Mouse (Mus musculus) megakaryocyte progenitor cell, adult 5-6 weeks (primary cell): ENCODE results near the gene Eif2ak2. TPM values are rescaled to one million over a fixed set of nuclear protein-coding genes. Genes with fewer than 3 reads are reported as not detected.
A peak's percentile ranks its signal among the peaks of the same experiment; 100 is the strongest.

Source experiments
- ATAC-seq: replicated peaks from 2 replicates; pipeline ENCODE4 v1.8.0; 2016; ENCODE audit warnings: mild to moderate bottlenecking, moderate TSS enrichment, inconsistent platforms; ENCODE audit not compliant: poor library complexity
- total RNA-seq, 2 experiments: library from RNA; stranded (forward) in 1 of 2; stranded (reverse) in 1 of 2; fragments of 157-497, 149-512 nt in 1 of 2; fragments of 200-1000 nt in 1 of 2; gene quantifications; 2 replicates each; pipeline versions ENCODE4 v1.2.3 to v1.2.4; 2015 to 2017

Gene Eif2ak2
- total RNA-seq (2015): 18.8 and 20.7 TPM in 2 replicates
- total RNA-seq (2017): 33.0 and 45.3 TPM in 2 replicates

DNA sequence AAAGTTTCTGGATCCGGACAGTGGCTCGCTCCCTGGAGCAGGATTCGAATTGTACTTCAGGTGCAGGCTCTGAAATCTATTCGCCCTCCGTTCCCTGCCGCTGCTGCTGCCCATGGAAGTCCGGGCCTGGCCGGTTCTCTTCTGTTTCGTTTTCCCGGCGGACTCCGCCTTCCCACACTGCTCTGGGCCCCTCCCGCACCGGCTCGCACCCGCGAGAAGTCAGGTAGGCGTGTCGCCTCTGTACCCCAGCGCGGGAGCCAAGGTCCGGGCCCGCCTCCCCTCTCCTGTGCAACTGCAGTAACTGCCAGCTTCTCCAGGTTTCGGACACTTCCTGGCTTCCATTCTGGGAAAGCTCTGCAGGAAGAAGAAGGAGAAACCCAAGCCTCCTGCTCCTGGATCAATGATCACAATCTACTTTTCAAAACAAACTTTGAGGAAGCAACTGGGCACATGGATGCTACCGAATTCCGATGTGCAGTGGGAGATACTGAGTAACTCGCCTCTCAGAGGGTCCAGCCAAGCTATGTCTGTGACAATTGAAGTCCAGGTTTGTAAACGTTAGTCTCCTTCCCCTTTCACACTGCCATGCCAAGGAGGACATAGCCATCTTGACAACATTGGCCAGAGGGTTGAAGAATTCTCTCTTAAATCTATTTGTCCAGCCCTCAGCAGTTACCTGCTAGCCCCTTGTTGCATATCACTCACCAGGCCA lies at the start of gene Eif2ak2:
Gene Eif2ak2 (minus strand): TSS at position 173 of the 712 bp plus-strand sequence.
- ATAC-seq: peak; percentile 98

DNA sequence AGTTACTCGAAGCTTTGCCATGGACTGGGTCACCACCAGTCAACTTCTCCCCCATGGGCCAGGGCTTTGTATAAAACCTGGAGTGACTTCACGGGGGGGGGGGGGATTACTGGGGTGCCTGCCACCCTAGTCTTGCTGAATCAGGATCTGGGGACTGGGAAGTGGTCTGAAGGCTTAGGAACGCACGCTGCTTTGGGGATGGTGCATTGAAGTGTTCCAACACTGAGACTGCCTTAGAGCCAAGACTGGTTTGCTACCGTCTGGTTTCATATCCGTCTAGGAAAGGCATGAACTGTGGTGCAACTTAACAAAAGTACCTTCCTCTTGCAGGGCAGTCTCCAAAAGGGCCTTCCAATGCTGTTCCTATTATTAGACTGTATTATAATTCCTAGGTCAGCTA lies 35.3 kb upstream of the Eif2ak2 start:
- no peak for ATAC-seq

DNA sequence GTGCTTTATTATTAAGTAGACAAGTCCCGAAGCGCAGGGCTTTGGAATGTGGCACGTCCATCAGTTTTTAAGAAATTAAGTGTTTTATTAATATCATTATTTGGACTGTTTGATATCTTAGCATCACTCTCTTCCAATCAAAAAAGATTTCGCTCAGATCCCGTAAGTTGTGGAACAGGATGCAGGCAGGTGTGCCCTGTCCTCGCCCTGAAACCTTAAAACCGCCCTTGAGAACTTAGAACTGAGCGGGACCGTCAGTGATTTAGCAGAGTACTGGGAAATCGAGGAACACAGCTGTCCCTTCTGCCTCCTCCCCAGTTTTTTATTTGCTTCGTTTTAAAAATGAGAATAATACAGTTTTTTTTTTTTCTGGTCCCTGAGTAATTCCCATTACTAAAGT lies 34.5 kb upstream of the Eif2ak2 start:
- ATAC-seq: no peak

DNA sequence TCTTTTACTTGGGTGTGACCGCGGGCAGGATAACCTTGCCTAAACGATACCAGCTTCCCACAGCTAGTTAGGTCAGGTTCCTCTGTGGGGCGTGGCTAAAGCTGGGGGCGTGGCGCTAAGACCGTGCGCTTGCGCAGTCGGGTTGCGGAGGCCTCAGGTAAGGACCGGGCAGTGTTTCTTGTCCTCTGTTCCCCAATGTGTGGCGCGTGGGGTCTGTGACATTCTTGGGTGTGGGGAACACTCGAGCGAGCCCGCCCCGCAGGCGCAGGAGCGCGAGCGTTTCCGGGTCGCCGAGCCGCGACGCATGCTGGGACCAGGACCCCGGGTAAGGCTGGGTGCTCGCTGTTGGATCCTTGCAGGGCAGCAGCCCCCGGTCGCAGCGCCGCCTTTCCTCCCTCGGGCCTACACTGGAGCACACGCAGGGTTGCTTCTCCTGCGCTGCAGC lies 34.0 kb upstream of the Eif2ak2 start, which contains the start of gene Cebpzos:
Gene Cebpzos (plus strand): TSS at position 132 of the 445 bp plus-strand sequence.
- ATAC-seq: peak; percentile 87

DNA sequence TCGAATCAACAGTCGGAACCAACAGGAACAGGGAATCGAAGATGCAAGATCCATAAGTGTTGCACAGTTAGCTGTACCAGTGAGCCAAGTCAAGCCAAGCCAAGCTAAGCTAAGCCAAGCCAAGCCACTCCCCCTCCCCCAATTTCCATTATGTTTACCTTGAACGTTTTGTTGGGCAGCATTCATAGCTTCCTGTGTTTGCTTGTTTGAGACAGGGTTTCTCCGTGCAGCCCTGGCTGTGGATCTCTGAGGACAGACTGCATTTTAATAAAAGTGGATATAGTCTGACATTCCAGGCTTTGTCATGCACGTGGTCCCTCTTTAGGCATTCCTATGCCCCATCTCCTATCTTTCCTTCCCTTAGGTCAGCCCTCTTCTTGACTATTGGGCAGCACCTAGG lies 33.4 kb upstream of the Eif2ak2 start:
- no peak for ATAC-seq

DNA sequence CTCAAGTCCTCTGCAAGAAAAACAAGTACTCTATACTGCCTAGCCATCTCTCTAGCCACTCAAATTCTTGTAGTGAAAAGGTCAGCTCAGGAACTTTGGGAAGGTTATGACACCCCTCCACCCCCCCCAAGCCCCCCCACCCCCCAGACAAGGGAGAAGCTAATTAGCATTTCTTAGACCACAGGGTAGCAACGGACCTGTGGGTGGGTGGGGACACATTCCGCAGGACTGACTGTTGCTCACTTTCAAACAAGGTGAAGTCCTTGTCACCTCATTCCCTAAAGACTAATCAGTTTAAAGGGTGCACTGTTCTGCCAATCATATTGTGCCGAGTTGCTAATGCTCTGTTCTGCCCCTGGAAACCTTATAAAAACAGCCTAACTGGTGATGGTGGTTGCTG lies 31.5 kb upstream of the Eif2ak2 start:
- no peak for ATAC-seq

DNA sequence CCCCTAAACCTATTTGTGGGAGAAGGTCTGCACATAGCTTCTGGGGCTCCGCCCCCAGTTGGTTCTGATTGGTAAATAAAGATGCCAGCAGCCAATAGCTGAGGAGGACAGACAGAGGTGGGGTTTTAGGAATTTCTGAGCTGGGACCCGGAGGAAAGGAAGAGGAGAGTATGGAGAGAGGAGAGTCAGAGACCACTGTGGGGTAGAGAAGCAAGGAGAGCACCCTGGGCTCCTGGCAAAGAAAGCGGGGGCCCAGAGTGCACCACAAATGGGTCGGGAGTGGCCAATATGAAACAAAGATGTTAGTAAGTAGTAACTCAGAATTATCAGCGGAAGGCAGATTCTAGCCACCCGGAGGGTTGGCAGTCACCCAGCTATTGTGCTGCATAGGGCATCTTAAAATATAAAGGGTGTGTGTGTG lies 30.5 kb upstream of the Eif2ak2 start:
- ATAC-seq: peak; percentile 51

DNA sequence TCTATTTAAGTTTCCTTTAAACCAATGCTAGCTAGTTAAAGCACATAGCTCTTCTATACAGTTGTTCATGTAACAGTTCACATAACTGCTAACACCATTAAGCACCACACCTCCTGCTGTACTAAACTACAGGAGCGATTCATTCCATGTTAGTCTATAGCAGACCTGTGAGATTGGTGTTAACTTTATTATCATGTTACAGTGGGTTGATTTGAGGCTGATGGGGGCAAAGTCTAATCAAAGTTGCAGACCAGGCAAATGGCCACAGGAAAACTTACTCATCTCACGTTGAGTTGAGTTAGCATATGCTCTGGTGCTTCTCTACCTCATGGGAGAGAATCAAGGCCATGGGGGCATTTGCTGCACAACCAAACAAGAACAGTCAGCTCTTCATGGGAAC lies 27.0 kb upstream of the Eif2ak2 start:
- ATAC-seq: no peak

DNA sequence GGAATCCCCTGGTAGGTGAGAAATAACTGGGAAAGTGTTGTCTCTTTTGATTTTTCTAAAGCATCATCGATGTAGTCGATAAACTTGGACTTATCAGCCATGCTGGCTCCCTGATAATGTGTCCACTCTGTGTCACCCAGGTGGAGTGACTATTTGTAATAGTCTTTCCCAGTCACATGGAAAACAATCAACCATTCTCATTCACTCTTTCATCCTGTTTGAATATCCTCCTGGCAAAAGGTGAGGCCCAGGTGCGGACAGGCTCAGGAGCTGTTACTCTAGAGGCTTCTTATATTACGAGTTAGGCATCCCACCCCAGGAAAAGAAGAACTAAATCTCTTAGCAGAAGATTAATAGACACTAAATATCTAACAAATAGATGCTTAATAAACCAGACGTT lies 24.5 kb upstream of the Eif2ak2 start, which contains the start of gene Sult6b1:
Gene Sult6b1 (minus strand): TSS at position 101 of the 400 bp plus-strand sequence.
- no peak for ATAC-seq

DNA sequence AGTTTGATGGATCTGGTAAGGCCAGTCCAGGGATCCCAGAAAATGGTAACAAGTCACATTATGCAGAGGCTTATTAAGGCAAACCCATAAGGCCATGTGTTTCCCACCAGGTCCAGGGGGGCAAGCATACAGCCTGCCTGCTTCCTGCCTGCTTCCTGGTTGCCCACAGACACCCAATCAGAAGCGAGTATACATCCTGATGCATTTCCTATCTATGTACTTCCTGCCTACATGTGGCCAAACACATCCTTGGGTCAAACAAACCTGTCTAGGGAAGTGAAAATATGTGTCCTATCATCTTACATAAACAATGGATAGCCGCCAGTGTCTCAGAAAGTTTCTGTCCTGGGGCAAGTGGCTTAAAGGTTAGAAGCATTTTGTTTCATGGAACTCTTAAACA lies 20.8 kb upstream of the Eif2ak2 start:
- peak; percentile 52 for ATAC-seq

DNA sequence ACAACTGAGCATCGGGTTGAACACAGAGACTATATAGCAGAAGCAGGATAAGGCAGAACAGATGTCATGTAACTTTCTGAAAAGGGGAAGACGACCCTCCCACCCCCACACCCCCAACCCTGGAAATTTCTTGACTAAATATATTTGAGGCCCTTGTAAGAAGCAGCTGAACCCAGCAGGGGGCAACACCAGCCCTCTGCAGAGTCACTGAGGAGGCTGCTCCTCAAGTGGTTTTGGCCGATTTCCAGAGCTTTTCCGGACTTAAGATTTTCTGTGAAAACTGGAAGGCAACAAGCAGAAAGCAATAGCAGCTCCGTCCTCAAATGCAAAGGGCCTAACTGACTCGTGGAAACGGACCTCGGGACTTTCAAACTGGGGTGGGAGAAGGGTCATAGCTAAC lies 13.0 kb upstream of the Eif2ak2 start:
- peak; percentile 79 for ATAC-seq

DNA sequence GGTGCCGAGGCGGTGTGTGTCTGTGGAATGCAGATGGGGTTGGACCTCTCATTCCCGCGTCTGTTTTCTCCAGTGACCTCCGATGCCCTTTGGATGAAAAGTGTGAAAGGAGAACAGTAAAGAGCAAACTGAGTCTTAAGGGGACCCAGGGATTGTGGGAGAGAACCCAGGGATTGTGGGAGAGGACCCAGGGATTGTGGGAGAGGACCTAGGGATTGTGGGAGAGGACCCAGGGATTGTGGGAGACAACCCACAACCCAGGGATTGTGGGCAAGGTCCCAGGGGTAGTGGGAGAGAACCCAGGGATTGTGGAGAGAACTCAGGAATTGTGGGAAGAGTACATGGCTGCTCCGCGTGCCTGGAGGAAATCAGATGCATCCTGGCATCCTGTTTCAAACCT lies 12.6 kb upstream of the Eif2ak2 start:
- ATAC-seq: no peak

DNA sequence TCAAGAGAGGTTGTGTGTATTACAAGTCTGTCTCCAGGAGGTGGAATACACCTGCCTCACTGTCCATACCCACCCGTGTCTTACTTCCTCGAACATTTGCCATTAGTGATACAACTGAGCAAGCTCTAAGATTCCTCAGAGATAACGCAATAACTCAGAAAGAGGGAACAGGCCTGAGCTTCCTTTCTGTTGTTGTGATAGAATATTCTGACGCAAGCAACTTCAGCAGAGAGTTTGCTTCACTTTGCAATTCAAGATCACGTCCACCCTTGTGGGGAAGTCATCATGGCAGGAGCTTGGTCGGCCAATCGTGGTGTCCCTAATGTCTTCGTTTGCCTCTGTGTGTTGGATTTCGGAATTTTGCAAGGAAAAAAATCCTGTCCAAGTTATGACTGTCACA lies 8.6 kb upstream of the Eif2ak2 start:
- peak; percentile 89 for ATAC-seq

DNA sequence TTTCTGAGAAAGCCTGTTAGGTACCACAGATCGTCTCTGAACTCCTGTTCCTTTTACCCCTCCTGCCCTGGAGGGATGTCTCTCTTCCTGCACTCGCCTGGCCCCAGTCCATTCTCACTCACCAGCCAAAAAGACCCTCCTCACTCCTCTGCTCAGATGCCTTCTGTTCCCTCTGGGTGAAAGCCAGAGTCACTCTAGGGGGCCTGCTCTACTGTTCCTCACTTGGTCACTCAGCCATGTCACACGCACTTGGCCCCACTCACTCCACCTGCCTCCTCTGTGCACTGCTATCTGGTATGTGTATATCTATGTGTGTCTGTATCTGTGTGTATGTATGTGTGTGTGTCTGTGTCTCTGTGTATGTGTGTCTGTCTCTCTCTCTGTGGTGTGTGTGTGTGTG lies 6.8 kb upstream of the Eif2ak2 start:
- no peak for ATAC-seq

DNA sequence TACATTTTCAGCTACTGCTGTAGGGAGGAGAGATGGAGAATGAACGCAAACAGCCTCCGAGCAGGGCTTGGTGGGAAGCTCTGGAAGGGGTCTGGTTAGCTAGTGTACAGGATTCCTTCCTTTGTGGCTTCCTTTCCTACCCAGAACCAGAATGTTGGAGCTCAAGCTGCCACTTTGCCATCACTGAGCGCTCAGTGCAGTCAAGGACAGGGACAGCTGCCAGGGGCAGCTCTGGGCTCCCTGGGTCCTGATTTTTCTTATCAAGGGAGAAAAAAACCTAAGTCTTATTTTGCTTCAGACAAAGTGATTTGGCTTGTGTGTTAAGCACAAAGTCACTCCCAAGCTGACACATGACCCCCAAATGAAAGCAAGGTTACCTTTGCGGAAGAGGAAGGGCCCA lies 6.2 kb upstream of the Eif2ak2 start:
- ATAC-seq: no peak

DNA sequence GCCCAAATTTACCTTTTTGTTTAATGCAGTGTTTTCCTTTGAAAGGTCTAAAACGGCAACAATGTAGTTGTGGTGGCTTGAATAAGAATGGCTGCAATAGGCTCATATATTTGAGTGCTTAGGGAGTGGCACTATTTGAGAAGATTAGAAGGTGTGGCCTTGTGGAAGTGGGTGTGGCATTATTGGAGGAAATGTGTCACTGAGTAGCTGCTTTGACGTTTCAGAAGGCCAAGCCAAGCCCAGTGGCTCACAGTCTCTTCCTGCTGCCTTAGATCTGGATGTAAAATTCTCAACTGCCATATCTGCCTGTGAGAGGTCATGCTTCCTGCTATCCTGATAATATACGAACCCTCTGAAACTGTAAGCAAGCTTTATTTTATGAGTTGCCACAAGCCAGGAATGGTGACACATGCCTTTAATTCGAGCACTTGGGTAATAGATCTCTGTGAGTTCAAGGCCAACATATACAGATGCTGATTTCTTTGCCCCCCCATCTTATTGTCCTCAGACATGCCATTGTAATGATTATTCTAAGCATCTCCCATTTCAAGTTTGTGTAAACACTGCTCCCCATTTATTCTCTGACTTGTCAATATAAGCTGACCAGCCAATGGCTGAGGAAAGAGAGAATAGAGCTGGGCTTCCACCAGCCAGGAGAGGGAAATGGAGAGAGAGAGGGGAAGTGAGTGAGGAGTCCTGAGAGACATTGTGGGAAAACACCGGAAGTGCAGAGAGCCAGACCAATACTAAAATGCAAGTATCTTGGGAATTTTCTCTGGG lies 3.1 kb upstream of the Eif2ak2 start:
- ATAC-seq: no peak

DNA sequence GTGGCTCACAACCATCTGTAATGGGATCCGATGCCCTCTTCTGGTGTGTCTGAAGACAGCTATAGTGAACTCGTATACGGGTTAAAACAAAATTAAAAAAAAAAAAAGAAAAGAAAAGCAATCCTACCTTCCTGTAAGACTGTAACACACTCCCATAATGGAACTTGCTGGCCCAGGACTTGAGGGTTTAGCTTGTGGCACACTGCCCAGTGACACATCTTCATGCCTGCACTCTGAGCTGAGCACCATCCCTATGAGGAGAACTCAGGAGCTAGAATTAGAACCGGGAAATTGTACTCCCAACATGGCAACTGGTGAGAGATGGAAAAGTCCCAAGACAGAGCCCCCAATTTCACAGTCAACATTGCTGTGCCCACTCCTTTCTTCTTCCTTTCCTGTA lies 918 bp upstream of the Eif2ak2 start:
- ATAC-seq: no peak

DNA sequence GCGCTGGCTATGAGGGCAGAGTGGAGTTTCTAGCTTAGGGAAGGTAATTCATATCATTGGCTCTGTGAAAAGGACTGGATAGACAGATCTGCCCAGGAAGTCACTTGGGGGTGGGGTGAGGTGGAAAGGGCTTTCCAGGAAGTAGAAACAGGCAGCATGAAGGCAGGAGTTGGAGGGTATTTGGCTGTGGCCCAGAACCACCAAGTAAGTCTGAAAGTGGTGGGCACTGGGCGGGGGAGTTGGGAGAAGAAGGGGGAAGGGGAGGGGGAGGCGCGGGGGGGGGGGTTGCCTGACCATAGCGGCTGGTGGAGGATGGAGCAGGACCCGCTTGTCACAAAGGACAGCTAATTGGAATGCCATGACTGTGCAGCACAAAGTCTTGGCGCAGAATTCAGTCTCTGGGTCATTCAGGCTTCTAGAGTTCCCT lies 482 bp downstream of the Eif2ak2 start:
- peak; percentile 49 for ATAC-seq

DNA sequence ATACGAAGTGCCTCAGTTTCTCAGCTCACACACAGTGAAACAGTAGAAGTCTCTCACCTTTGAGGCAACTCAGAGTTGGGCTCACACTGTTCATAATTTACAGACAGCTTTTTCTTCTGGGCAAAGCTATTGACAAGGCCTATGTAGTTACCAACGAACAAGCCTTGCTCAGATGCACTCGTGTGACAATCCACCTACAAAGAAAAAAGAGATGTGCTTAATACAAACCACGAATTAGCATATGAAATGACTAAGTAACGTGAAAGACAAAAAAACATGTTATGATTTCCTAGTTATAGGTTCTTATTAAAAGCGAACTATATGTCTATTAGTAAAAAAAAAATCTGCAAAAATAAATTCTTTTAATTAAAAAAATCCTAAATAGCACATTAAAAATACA lies 8.5 kb downstream of the Eif2ak2 start:
- ATAC-seq: no peak

DNA sequence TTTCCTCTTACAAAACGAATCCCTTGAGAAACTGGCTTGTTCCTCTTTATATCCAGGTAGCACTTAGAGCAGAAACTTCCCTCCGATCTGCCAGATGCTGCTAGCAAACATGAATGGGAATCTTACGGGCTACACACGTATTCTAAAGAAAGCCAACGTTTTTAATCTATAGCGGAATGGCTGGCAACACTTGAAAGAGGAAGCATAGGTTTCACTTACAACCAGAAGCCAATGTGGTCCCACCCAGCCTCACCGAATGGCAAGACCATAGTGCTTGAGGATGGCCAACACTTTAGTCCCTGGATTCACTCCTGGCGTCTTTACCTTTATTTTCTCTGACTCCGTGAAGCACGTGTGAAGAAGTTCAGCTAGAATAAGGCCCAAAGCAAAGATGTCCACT lies 26.1 kb downstream of the Eif2ak2 start:
- ATAC-seq: no peak

DNA sequence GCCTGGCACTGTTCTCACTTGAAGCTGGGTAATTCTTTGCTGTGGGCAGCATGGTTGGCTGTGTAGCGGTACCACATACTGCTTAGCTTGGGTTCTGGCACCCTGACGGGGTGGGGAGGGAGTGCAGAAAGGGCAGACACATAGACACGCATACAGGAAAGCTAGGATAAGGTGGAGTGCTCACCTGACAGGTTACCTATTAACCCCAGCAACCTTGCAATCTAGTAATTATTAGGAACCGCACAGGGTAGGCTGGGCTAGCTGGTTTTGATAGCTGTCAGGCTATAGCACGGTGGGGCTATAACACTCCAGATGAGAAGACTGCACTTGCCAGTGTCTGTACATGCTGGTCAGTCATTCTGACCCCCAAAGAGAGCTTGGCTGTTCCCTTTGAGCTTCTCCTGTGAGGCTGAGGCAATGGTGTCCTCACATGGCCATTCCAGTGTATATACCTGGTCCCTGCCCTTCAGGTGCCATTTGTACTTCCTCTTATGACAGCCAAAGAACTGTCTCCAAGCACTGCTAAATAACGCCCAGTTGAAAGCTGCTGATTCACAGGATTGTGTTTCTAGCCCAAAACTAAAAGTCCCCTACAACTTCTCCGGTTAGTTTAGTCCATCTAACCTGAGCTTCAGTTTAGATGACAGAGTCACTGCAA lies 40.0 kb downstream of the Eif2ak2 start:
- no peak for ATAC-seq

DNA sequence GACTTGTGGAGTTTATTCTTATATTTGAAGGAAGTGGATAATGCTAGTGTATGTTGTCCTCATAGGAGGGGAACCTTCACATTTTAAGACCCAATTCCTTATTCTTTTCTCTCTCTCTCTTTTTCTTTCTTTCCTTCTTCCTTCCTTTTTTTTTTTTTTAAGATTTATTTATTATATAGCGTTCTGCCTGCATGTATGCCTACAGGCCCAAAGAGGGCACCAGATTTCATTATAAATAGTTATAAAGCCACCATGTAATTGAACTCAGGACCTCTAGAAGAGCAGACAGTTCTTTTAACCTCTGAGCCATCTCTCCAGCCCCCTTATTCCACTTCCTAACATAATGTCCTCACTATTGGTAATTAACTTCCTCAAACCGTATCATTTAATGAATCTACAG lies 46.3 kb downstream of the Eif2ak2 start:
- 0 out of 2 replicates have a peak, but pooled peaks have one; percentile 12 for ATAC-seq
